Mouse (Mus musculus): Measurements from ENCODE around the gene Foxn1. TPM values are rescaled to one million over a fixed set of nuclear protein-coding genes. Genes with fewer than 3 reads are reported as not detected.

Foxn1 gene
- total RNA-seq, 2 experiments from 2014 or later: not detected

DNA sequence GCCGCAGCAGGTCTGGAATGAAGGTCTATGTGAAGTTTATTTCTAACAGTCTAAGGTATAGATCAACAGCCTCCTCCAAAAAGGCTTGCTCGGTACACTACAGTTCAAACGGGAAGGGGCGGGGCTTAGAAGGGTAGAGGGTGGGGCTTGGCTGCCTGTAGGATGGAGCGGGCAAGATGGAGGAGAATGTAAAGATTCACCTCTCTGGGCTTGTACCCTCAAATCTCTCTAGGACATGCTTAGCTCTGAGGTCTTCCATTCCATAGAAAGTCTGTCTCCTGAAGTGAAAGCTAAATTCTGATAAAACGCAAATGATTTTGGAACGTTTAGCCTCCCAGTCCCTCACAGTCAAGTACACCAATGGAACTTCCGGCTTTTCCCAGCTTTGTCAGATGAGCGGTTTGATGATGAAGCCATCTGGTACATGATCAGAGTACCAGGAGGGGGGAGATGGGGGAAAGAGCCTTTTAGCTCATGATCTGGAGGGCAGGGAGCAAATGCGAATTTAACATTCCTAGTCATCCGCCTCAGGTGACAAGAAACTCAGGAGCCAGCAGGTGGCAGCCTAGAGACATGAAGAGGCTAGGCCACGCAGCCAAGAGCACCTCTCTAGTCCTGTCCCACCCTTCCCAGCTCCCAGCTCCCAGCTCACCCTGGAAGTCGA, 26.1 kb downstream of the Foxn1 start:
- DNase-seq (ENCODE audit: low spot score in 2 of 2): peak; percentile 72 to 81

DNA sequence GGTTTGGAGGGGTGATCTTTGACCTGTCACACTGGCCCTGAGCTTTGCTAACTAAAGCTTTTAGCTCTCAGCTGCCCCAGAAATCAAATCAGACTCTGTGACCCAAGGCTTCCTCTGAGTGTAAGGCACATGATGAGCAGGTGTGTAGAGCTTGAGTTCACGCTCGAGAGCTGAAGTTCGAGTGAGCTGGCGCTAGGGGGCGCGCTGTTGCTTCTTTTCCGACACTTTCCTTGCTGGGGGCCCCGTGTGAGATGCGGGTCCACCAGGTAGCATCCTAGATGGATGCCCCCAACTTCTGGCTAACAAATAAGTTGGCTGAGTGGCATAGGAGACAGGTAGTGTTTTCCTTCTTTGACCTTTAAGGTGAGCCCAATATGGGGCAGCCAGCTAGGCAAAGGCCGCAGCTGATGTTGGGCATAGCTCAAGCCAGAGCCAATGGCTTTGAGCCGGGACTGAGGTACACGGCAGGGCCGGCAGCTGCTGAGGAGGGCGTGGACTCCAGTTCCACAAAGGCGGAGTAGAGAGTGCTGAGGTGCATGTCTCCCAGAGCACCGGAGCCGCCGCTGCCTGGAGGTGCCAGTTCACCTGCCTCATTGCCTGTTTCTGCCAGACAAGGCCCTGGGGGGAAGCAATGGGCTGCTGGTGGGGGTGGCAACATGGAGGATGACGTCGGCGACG, 27.9 kb downstream of the Foxn1 start:
- DNase-seq (ENCODE audit: low spot score in 2 of 2): peak in 1 of 2 experiments; percentile 42

DNA sequence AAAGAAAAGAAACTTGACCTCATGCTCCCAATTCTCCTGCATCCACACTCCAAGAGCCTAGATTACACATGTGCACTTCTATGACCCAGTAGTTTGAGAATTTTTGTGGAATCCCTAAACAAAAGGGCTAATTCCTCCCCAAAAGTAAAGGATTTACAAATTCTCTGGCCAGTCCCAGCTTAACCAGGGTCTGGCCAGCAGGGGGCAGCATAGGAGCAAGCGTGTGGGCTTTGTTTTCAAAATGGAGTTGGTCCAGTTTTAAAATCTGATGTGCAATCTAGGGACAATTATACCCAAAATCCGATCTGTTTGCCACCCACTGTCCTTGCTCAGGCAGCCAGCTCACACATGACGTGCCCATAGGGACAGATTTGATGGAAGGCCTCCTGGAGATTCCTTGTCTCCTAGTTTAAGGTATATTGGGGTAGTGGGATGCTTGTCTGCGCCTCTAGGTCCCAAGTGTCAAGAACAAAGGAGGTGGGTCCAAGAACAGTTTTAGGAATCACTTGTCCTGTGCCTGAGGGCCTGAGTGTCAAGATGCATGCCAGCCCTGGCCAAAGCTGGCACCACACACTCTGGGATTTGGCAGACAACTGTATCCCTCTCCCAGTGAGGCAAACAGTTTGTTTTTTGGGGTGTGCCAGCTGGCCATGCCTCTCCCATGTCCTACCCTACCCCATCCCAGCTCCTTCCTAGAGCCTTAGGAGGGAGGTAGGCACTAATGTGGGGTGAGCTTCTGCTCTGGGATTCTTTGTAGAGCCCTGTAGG, 30.7 kb downstream of the Foxn1 start:
- DNase-seq (ENCODE audit: low spot score in 2 of 2): peak; percentile 58 to 77

DNA sequence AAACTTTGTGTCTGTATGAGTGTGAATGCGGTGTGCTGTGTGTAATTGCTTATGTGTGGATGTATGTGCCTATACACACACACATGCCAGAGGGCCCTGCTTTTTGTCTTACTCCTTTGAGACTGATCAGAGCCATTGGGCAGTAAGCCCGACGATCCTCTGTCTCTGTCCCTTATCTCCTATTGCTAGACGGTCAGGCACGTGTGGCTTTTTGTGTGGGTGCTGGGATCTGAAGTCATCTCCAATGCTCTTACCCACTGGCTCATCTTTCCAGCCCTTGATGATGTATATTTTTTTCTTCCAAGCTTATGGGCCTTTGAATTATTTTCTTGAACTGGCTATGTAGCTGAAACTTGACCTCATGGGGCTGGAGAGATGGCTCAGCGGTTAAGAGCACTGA, 31.5 kb downstream of the Foxn1 start:
- DNase-seq (ENCODE audit: low spot score in 2 of 2): no peak

DNA sequence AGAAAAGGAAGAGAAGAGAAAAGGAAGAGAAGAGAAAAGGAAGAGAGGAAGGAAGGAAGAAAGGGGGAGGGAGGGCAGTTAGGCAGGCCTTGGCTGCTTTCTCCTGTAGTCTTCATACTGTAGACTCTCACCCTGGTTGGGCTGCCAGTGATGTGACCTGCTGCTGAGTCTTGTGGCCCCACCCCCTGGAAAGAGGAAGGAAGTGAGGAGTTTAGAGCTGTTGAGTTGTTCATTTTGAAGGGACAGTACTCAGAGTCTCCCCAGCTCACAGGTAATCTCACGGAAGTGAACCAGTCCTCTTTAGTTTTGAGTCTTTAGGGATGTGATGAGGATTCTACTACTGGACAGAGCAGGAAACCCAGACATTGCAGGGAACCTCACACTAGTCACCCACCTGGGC, 33.3 kb downstream of the Foxn1 start:
- DNase-seq (ENCODE audit: low spot score in 2 of 2): no peak

DNA sequence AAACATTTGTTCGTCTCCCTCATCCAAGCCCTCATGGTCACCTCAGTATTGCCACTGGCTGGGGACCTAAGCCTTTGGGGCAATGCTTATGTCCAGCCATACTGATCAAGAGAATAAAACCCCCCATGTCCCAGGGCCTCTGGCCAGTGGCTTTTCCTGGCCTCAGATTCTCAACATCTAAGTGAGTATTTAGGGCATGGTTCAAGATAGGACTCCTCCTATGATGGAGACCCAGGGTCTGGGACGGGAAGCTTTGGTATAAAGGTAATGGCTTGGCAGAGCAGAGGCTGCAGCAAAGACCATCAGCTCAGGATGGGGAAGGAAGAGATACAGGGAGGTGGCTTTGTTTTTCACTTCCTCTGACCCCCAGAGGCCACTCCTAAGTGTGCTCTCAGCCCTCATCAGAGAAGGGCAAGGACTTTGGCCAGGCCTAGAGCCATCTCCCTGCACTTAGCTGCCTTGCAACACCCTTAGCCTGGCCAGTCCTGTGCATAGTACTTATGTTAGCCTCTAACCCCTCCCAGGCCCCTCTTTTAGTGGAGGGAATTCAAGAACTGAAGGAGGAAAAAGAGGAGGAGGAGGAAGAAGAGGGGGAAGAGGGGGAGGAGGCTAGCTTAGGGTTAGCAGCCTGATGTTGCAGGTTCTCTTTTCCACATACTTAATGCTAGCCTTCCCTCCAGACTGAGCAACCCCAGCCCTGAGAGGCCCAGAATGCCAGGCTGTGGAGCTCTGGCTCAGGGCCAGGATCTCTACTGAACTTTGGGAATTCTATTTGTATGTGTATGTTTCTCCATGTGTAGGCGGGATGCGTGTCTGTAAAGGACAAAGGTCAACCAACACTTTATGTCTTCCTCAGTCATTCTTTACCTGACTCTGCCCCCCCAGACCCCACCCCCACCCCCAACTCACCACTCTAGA, 36.7 kb downstream of the Foxn1 start:
- DNase-seq (ENCODE audit: low spot score in 2 of 2): no peak

DNA sequence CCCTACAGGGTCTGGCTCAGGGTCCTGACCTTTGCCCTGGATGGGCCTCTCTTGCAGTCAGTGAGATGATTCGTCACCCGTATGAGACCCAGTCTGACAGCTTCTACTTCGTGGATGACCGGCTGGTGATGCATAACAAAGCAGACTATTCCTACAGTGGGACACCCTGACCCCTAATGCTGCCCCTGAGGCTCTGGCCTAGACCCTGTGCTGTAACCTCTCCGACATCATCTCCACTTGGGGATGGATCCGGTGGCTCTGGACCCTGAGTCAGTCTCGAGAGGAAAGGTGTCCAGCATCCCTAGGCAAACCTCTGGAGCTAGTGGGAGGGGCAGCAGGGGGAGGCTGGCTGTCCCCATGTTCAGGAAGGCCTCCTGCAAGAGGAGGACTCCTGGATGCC, 37.9 kb downstream of the Foxn1 start:
- no peak for DNase-seq (ENCODE audit: low spot score in 2 of 2)

DNA sequence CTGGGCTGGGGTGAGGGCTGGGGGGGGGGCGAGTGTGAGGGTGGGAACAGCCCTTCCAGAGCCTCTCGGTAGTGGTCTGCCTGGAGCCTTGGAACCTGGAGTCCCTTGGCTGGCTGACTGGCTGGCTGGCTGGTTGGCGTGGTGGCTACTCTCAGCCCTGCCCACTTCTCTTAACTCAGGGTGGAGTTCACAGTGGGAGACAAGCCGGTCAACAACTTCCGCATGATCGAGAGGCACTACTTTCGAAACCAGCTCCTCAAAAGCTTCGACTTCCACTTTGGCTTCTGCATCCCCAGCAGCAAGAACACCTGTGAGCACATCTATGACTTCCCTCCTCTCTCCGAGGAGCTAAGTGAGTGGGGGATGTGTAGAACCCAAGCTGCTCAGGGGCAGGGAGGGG, 38.5 kb downstream of the Foxn1 start:
- DNase-seq (ENCODE audit: low spot score in 2 of 2): no peak

DNA sequence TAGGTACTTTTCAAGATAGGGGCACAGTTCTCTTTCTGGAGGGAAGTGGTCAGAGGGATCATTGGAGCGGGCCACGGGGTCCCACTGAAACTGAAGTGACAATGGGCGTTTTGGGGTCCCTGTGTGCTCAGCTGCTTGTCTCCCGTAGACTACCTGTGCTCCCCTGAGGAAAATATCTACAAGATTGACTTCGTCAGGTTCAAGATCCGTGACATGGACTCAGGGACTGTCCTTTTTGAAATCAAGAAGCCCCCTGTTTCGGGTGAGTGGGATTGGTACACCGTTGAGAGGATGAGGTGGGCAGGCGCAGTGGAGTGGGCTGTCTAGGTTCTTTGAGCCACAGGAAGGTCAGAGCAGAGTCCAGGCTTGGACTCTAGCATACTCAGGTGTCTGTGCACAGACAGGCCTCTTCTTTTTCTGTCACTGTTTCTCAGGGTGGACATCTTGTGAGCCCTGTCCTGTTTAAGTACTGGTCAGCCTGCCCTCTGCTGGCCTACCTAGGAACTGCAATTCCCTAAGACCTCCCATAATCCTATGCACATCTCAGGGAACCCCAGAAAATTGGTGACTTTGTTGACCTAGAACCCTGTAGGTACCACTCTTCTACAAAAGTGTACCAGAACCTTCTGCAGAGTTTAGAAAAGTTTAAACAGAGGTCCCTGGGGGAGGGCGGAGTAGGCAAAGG, 39.1 kb downstream of the Foxn1 start:
- peak; percentile 55 to 73 for DNase-seq (ENCODE audit: low spot score in 2 of 2)

DNA sequence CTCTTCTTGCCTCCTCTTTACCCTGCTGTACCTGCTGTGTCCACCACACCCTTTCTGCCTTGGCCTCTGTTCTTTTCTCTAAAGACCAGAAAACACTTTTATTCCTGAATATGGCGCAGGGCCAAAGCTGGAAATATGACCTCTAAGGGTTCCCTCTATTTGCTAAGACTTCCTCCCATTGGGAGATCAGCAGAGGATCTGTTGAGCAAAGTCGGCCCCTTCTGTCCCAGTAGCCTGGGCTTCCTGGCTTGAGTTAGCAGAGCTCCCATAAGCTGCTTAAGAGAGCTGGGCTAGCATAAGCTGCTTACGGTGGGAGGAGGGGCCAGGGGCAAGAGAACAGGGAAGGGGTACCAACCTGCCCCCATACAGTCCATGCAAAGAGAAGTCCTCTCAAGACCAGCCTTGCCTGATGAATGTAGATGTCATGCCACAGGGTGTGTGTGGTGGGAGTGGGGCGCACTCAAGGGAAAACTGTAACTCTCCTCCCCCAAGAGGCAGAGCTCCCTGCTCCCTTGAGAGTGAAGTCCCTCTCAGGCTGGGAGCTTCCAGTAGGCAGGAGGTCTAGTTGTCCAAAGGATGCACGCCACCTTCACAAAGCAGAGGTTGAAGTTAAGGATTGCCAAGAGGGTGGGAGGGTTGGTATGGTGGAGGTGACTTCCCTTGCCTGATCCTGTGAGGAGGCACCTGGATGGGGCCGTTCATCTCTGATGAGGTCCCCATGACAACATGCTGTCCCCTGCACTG, 39.9 kb downstream of the Foxn1 start:
- DNase-seq (ENCODE audit: low spot score in 2 of 2): no peak

DNA sequence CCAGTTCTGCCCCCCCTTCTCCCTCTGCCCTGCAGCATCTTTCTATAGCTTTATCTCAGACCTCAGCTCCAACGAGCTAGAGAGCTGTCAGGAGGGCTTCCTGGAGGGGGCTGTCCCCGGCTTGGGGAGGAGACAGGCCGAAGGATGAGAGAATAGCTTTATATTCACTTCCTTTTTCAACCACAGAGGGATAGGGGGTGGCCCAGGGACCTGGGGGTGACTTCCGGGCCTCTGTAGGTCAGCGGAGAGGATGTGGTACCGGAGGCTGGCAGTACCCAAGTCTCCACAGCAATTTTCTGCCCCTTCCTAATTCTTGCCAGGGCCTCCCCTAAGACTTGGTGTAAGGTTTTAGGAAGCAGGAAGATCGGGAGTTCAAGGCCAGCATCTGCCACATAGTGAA, 40.6 kb downstream of the Foxn1 start:
- no peak for DNase-seq (ENCODE audit: low spot score in 2 of 2)

DNA sequence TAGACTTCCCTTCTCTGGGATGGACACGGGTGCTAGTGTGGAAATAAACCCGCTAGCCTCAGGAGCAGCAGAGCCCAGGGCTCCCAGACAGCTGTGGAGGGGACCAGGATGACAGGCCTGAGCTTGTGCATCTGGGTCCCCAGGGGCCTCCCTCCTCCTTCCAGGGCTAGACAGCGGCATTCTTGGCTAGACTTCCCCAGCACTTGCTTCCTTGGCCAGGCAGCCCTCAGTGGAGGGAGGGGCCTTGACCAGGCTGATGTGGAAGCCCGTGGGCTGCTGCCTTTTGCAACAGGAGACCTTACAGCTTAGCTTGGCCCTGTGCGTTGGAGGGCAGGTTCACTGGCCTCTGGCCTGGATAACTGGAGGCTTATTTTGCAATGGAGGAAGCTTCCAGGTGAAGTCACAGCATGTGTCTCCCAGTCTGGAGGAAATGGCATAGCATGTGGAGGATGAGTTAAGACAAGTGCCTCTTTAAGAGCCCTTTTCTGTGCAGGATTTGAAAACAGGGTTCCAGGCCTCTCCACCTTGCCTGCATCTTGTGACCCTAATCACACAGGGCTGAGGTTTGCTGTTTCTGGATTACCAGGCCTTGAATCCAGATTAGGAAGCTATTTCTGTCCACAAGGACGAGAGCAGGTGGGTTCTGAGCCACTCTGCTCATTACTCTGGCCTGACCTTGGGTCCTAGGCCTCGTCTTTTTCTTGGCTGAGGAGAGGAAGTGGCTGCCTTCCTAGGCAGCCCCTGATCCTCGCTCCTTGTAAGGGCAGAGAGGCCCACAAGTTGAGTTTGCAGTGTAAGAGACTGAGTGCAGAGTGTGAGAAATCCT, 41.3 kb downstream of the Foxn1 start:
- no peak for DNase-seq (ENCODE audit: low spot score in 2 of 2)

DNA sequence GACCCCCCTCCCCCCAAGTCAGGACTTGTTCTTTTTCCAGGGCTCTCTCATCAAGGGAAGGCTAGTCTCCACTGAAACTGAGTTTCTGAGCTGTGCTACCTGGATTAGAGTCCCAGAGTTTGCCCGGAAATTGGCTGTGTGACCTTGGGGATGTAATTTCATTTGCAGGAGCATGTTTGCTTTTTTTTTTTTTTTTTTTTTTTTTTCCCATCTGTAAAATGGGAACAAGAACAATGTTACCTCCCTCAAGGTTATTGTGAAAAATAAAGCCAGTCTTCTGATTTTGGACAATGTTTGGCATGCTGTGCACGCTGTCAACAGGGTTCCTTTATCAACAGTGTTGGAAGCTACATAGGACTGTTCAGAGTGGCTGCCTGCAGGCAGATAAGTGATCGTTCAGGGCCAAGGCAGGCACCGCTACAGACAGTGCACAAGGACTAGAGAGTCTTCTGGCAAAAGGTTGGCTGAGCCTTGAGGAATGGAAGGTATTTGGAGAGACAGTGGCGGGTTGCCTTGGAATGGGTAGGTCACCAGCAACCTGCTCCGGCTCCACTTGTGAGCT, 41.9 kb downstream of the Foxn1 start:
- DNase-seq (ENCODE audit: low spot score in 2 of 2): no peak

DNA sequence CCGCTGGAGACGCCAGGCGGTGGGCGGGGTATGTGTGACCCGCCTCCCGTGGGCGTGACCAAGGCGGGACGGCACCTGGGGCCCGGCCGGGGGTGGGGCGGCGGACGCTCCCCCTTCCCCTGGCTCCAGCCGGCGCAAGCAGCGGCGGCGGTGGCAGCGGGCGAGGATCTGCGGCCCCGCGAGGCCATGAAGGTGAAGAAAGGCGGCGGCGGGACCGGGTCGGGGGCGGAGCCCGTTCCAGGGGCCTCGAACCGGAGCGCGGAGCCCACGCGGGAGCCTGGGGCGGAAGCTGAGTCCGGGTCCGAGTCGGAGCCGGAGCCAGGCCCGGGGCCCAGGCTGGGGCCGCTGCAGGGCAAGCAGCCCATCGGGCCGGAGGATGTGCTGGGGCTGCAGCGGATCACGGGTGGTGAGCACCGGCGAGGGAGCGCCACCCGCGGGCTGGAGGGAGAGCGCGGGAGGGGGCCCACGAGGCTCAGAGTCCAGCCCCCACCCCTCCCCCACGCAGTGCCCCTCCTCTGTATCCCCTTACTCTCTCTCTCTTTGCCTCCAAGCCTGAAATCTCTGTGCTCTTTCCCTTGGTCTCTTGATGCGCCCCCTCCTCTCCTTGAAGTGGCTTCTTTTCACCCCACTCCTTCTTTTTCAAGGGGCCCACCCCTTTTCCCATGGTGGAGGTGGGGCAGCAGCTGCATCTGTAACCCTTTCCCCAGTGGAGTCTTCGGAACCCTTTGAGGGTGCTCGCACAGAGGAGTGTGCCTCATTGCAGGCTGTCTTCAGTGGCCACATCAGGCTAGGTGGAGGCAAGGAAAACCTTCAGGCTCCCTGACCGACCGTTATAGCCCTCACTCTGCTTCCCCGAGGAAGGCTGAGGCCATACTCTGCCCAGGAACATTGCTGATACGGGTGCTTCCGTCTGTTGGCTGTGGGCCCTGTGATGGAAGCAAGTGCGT, 42.7 kb downstream of the Foxn1 start, which contains the start of gene Unc119:
TSS of gene Unc119 (plus strand) at position 102 of the 947 bp plus-strand sequence.
- DNase-seq (ENCODE audit: low spot score in 2 of 2): peak; percentile 69 to 78

DNA sequence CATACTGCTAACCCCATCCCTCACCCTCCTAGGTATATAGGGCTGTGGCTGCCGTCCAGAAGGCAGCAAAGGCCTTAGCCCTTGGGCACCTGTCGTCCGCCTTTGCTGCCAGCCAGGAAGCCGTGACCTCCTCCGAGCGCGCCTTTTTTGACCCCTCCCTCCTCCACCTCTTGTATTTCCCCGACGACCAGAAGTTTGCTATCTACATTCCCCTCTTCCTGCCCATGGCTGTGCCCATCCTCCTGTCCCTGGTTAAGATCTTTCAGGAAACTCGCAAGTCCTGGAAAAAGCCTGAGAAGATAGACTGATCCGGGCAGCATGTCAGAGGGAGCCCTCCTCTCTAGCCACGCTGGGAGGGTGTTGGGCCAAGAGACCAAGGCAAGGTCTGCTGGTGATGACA, 44.7 kb downstream of the Foxn1 start:
- no peak for DNase-seq (ENCODE audit: low spot score in 2 of 2)

DNA sequence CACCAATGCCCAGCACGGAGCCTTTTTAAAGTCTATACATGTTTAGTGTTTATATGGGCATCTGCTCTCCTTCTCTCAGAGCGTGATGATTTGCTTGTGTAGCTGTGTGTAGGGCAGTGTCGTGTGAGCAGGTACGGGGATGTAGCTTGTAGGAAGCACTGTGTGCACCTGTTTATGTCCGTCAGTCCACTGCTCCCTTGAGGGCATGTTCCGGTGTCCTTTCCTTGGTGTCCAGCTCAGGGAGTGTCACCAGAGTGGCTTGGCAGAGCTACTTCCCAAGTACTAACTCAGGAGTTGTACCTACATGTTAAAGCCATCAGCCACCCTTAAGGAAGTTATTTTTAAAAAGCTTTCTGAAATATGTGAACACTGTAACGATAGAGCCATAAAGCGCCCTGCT, 49.3 kb downstream of the Foxn1 start:
- DNase-seq (ENCODE audit: low spot score in 2 of 2): no peak

DNA sequence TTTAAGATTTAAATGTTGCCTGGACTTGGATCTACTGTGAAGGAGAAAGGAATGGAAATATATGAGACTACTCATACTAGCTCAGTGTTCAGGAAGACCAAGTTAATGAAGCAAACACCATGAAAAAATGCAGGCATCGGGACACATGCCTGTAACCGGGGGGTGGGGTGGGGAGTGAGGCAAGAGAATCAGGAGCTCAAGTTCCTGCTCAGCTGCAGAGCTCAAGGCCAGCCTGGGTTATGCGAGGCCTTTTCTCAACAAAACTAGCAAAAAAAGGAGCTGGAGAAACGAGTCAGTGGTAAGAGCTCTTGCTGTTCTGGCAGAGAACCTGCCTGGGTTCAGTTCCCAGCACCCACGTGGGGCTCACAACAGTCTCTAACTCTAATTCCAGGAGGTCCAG, 52.4 kb downstream of the Foxn1 start:
- no peak for DNase-seq (ENCODE audit: low spot score in 2 of 2)
